Mouse (Mus musculus) B cell, adult 62 days (primary cell): Measurements from ENCODE around the gene Tprn. TPM values are rescaled to one million over a fixed set of nuclear protein-coding genes. Genes with fewer than 3 reads are reported as not detected.

Experiments used
- total RNA-seq: library from RNA; stranded (reverse); gene quantifications from 4 replicates; pipeline ENCODE4 v1.2.4, GENCODE M21; 2023

The Tprn gene
- total RNA-seq, result 13.6 to 20.3 TPM (median 14.4 TPM) in 4 replicates

DNA sequence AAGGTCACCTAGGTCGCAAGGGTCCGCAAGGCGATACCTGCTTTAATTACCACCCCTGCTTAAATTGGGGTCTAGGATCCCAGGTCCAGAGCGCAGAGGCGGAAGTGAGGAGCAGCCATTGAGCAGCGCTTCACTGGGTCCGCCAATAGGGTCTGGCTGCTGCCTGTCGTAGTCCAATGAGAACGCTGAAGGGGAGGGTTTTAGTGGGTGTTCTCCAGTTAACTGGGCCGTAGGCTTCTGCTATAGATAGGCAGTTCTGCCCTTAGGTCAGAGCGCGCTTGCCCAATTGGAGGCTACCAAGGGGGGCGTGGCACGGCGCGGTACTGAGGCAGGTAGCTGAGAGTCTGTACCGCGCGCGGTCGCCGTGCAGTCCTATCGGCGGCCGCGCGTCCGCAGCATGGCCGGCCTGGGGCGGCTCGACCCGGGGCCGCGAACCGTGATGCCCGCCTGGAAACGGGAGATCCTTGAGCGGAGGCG is at the start of gene Tprn:
Gene Tprn (plus strand): TSS at position 328 of the 477 bp plus-strand sequence.

GRCm38 (mm10) chr2:25214444-25214843 is 48.0 kb upstream of the Tprn start, which contains the start of gene Stpg3:
TSS of gene Stpg3 (minus strand) at chr2:25214637.

GRCm38 (mm10) chr2:25218445-25218844 is 44.0 kb upstream of the Tprn start, which contains the start of gene Fam166a:
TSS of gene Fam166a (plus strand) at chr2:25218745.

DNA sequence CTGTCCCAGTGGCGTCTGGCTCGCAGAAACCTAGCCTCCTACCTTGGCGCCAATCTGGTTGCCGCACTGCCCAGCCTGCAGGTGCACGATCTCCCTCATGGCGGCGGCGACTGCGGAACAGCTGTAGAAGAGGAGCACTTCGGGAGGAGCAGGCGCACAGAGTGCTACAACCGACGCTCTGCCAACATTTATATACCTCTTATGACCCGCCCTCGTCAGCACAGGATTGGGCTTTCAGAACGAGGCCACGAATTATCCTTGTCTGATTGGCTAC is 38.0 kb upstream of the Tprn start, which contains the start of gene Tubb4b:
Gene Tubb4b (minus strand): TSS at position 211 of the 274 bp plus-strand sequence.

GRCm38 (mm10) chr2:25234050-25234449 is 28.4 kb upstream of the Tprn start, which contains the start of gene Slc34a3:
TSS of gene Slc34a3 (minus strand) at chr2:25234364.

DNA sequence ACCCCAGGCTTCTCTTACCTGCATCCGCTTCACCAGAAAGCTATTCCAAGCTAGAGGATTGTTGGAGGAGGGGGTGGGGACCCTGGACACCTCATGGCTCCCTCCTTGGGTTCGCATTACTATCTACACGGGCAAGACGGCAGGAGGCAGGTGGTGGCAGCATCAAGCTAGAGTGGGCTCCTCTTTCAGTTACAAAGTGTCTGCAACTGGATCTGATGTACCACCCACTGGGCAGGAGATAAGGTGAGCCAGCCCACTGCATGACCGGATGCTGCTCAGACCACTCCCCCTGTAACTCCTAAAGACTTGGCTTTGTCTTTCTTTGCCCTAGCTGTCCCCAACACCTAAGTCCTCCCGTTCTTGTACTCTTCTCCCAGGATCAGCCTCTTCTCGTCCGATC is 25.8 kb upstream of the Tprn start, which contains the start of gene Rnf224:
Gene Rnf224 (minus strand): TSS at position 174 of the 400 bp plus-strand sequence.

DNA sequence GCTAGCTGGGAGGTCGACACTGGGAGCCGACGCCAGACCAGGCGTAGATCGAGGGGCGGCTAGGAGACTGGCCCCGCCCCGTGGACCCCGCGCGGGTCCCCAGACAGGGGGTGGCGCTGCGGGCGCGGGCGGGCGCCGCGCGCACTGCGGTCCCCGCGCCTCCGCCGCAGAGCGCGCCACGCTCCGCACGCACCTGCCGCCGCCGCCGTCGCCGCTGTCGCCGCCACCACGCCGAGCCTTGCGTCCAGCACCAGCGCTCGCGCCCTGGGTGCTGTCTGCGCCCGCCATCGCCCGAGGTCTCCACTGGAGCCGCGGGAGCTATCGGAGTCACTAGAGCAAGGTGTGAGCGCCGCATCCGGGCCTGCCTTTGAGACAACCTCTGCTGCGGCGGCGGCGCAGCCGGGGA is 20.3 kb upstream of the Tprn start, which contains the start of the genes Rnf208 and Cysrt1:
Gene Rnf208 (plus strand): TSS at position 155 of the 406 bp plus-strand sequence.
Gene Cysrt1 (minus strand): TSS at position 352 of the 406 bp plus-strand sequence.

DNA sequence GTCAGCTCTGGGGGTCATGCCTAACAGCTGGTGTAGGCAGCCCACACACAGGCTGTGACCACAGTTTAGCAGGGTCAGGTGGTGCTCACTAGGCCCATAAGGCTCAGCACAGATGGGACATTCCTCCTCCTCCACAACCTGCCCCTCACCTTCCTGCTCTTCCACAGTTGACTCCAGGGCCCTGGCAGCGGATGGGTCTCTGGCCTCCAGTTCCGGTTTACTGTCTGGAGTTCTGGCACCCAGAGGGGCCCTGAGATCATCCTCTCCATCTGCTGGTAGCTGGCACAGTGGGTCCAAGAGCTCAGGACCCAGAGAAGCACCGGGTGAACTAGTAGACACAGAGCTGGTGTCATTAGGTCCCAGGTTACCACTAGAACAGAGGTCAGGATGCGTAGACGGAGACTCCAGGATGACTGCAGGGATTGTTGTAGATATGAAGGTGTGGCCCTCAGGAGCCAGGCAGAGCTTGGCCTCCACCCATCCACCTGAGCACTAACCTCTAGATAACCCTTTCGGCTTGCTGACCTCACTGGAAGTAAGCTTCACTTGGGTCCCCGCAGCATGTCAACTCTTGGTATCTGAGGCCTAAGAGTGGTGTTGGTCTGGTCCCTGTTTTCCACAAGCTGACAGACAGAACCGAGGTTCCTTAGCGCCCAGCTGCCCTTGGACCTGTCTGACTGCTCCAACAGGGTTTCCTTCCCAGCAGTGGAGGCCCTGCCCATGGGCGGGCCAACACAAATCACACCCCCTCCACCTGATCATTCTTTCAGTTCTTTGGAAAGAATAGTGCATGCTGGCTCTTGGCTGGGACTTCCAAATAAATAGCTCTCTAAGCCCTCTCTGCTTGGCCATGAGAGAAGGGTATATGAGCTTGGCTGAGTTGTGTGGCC is 16.0 kb upstream of the Tprn start, which contains the start of gene AL732309.1:
Gene AL732309.1 (minus strand): TSS at position 681 of the 890 bp plus-strand sequence.

GRCm38 (mm10) chr2:25255284-25255779 is 7.1 kb upstream of the Tprn start, which contains the start of gene Tmem203:
TSS of gene Tmem203 (plus strand) at chr2:25255439.

DNA sequence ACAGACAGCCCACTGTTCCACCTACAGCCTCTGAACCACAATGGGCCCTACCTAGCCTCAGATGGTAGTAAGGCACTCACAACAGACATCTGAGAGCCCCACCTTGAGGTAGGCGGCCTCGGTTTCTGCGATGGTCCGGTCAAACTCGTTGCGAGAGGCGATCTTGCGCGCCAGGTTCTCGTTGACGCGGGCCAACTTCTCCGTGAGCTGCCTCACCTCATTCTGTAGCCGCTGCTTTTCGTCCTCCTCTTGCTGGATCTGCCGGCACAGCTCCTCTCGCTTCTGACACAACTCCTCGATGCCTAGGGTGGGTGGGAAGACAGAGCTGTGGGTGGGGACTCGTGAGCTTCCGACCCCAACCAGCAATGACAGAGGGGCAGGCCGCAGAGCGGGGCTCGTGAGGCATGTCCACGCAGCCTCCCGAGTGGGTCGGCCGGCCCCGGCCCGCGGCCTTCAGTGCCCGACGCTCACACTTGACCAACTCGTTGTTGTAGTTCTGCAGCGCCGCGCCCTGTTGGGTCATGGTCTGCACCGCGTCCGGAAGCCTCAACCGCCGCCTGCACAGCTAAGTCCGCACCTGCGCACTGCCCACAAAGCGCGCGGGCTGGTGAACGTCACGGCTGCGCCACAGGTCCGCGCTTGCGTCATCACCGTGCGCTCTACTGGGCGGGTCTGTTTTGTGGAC is 9.6 kb downstream of the Tprn start, which contains the start of the genes Ssna1 and Anapc2:
Gene Ssna1 (minus strand): TSS at position 612 of the 685 bp plus-strand sequence.
Gene Anapc2 (plus strand): TSS at position 652 of the 685 bp plus-strand sequence.

GRCm38 (mm10) chr2:25287927-25288649 is 25.7 kb downstream of the Tprn start, which contains the start of gene Tmem210:
TSS of gene Tmem210 (plus strand) at chr2:25288145.

DNA sequence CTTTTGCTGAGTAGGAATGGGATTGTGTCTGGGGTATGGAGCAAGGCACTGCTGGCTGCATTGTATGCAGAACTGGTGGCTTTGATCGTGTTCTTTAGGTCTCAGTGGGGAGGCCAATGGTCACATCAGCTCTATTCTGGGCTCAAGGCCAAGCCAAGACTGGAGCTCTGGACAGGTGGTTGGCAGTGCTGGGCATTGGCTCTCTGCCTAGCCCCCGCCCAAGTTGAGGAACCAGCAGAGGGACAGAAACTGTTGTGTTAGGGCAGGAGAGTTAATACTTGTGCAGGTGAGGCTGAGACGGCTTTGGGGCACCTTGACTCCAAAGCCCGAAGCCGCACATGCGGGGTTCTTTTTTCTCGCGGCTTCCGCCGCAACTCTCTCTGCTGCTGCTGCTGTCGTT is 27.2 kb downstream of the Tprn start, which contains the start of gene Lrrc26:
Gene Lrrc26 (plus strand): TSS at position 265 of the 400 bp plus-strand sequence.

DNA sequence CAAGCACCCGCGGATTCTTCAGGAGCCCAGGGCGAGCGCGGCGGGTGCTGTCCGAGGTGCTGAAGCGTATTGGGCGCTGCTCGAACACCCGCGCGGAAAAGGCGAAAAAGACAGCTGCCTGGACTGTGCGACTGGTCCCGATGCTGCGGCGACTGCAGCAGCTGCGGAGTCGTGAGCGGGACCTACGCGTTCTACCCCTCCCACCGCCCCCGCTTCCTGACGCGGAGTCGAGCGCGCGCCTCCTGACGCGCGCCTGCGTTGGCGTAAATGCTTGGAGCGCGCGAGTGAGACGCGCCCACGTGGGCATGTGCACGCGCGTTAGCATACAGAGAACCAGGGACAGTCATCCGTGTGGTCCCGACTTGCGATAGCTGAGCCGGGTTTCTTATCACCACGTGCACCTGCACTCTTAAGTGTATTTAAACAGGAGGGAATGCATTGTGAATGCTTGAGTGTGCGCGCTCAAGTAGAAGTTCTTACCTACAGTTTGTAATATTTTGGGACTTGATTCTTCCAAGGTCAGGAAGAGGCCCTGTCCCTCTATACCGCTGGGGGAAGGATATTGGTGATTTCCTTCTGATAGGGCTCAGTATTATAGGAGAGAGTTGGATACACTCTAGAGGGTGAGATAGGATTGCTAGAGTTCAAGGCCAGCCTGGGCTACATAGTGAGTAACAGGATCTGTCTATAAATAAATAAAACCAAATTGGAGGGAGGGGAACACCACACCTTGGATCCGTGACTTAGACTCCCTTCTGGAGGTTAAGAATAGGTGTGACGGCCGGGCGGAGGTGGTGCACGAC is 56.8 kb downstream of the Tprn start, which contains the start of gene Grin1:
Gene Grin1 (minus strand): TSS at position 217 of the 803 bp plus-strand sequence.

Other genes starting within 250 kb of the Tprn start
- gene Nsmf, start 208.3 kb upstream of the Tprn start, total RNA-seq, result 38.8 to 54.8 TPM (median 42.4 TPM) in 4 replicates
- gene Entpd8, start 182.3 kb upstream of the Tprn start, total RNA-seq, result not detected in 4 replicates
- not detected in 4 replicates for gene Noxa1, start 167.5 kb upstream of the Tprn start, total RNA-seq
- 5.2 to 8.3 TPM (median 7.2 TPM) in 4 replicates for gene Nrarp, start 81.9 kb upstream of the Tprn start, total RNA-seq
- 29.8 to 31.9 TPM (median 30.9 TPM) in 4 replicates for gene Tor4a, start 65.7 kb upstream of the Tprn start, total RNA-seq
- gene Nelfb, start 51.1 kb upstream of the Tprn start, total RNA-seq, result 71.6 to 75.6 TPM (median 72.5 TPM) in 4 replicates
- not detected in 4 replicates for gene Stpg3, start 48.0 kb upstream of the Tprn start, total RNA-seq
- gene Fam166a, start 43.9 kb upstream of the Tprn start, total RNA-seq, result 0.89 TPM in 1 of 4 replicates, not detected in the others
- 101 to 123 TPM (median 110 TPM) in 4 replicates for gene Tubb4b, start 37.9 kb upstream of the Tprn start, total RNA-seq
- not detected in 4 replicates for gene Slc34a3, start 28.3 kb upstream of the Tprn start, total RNA-seq
- not detected in 4 replicates for gene Rnf224, start 25.8 kb upstream of the Tprn start, total RNA-seq
- gene Rnf208, start 20.4 kb upstream of the Tprn start, total RNA-seq, result not detected in 4 replicates
- gene Cysrt1, start 20.2 kb upstream of the Tprn start, total RNA-seq, result not detected in 4 replicates
- gene AL732309.1, start 15.8 kb upstream of the Tprn start, total RNA-seq, result 4.6 to 12.8 TPM (median 6.9 TPM) in 4 replicates
- gene Tmem203, start 7.2 kb upstream of the Tprn start, total RNA-seq, result 18.8 to 26.6 TPM (median 24.1 TPM) in 4 replicates
- 30.8 to 37.7 TPM (median 35.7 TPM) in 4 replicates for gene Ssna1, start 9.8 kb downstream of the Tprn start, total RNA-seq
- 101 to 113 TPM (median 107 TPM) in 4 replicates for gene Anapc2, start 9.9 kb downstream of the Tprn start, total RNA-seq
- not detected in 4 replicates for gene Tmem210, start 25.5 kb downstream of the Tprn start, total RNA-seq
- not detected in 4 replicates for gene Lrrc26, start 27.3 kb downstream of the Tprn start, total RNA-seq
- gene Grin1, start 56.6 kb downstream of the Tprn start, total RNA-seq, result not detected in 4 replicates
- gene Man1b1, start 69.7 kb downstream of the Tprn start, total RNA-seq, result 39.7 to 50.0 TPM (median 47.1 TPM) in 4 replicates
- gene Dpp7, start 93.7 kb downstream of the Tprn start, total RNA-seq, result 41.2 to 46.3 TPM (median 43.4 TPM) in 4 replicates
- 22.5 to 35.7 TPM (median 25.5 TPM) in 4 replicates for gene Uap1l1, start 103.1 kb downstream of the Tprn start, total RNA-seq
- gene Sapcd2, start 109.7 kb downstream of the Tprn start, total RNA-seq, result 0.48 to 0.85 TPM in 2 of 4 replicates, not detected in the others
- not detected in 4 replicates for gene Entpd2, start 133.3 kb downstream of the Tprn start, total RNA-seq
- gene Npdc1, start 136.7 kb downstream of the Tprn start, total RNA-seq, result not detected in 4 replicates
- not detected in 4 replicates for gene Fut7, start 160.6 kb downstream of the Tprn start, total RNA-seq
- gene Abca2, start 166.1 kb downstream of the Tprn start, total RNA-seq, result 44.9 to 53.9 TPM (median 49.1 TPM) in 4 replicates
- gene Clic3, start 194.2 kb downstream of the Tprn start, total RNA-seq, result 0.83 TPM in 1 of 4 replicates, not detected in the others
- gene Paxx, start 198.5 kb downstream of the Tprn start, total RNA-seq, result 115 to 135 TPM (median 127 TPM) in 4 replicates
- not detected in 4 replicates for gene Ptgds, start 207.4 kb downstream of the Tprn start, total RNA-seq
- not detected in 4 replicates for gene Lcn12, start 231.3 kb downstream of the Tprn start, total RNA-seq
- gene Fbxw5, start 238.1 kb downstream of the Tprn start, total RNA-seq, result 64.9 to 78.2 TPM (median 70.7 TPM) in 4 replicates
- gene C8g, start 239.1 kb downstream of the Tprn start, total RNA-seq, result 1.1 TPM in 1 of 4 replicates, not detected in the others